Mouse (Mus musculus) urinary bladder, postnatal 10 days (tissue): ENCODE results near the gene Gria1.

Source experiments
- DNase-seq: peaks from one replicate; pipeline ENCODE4 v3.0.0; 2022; ENCODE audit warnings: low spot score

The Gria1 gene

DNA sequence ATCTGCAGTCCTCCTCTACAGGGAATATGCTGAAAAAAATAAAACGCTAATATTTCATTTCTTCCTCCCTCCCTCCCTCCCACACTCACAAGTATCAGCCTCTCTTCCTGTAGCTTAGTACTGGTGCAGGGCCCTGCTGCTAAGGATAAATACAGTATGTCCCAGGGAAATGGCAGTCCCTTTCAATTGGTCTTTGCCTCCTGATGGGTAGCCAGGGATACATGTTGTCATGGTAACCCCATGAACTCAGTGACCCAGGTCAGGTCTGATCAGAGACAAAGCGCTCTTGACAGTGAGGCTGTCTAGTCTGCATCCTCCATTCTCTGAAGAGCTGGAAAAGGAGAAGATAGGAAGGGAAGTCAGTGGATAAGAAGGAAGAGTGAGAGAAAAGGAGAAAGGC, 287.1 kb downstream of the Gria1 start:
- DNase-seq = no peak

DNA sequence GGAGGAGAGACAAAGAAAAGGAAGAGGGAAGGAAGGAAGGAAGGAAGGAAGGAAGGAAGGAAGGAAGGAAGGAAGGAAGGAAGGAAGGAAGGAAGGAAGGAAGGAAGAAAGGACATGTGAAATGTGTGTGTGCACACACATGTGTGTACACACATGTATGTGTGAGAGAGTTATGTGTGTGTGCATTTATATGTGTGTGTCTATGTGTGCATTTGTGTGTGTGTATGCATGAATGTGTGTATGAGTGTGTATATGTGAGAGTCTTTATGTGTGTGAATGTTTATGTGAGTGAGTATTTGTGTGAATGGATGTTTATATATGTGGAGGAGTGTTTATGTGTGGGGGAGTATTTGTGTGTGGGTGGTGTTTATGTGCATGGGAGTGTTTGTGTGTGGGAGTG, 287.5 kb downstream of the Gria1 start:
- DNase-seq = no peak

GRCm38 (mm10) chr11:57303602-57304001, 292.4 kb downstream of the Gria1 start:
- DNase-seq = no peak

DNA sequence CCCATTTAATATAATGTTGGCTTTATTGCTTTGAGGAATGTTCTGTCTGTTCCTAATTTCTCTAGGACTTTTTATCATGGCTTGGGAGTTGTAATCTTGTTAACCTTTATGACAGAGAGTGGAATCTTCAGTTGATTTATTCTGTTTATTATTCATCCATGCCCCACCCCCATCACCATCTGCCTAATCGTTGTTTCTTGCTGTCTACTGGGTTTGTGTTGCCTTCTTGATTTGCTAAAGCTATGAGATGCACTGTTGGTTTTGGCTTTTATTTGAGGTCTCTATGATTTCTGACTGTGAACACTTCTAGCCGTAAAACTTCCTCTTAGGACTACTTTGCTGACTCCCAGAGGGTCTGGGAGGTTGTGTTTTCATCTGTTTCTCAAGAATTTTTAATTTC, 294.9 kb downstream of the Gria1 start:
- no peak for DNase-seq

DNA sequence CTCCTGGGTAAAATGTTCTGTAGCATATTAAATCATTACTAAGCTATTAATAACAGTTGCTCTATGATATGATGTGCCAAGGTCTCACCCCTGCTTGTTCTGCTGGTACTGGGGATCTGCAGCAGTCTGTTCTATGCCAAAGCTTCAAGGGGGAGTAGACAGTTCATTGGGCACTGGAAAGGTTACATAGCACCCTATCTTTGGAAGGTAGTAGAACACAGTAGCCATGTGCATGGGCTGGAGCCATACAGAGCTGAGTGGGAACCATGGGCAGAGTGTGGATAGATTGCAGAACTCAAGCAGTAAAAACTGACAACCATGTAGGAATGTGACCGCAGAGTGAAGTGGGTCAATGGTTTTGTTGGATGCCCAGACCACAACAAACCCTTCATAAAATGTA, 295.7 kb downstream of the Gria1 start:
- no peak for DNase-seq

GRCm38 (mm10) chr11:57317063-57317462, 305.9 kb downstream of the Gria1 start:
- DNase-seq = no peak

- DNase-seq = no peak
Observed at GRCm38 (mm10) chr11:57317478-57317877, 306.3 kb downstream of the Gria1 start.

DNA sequence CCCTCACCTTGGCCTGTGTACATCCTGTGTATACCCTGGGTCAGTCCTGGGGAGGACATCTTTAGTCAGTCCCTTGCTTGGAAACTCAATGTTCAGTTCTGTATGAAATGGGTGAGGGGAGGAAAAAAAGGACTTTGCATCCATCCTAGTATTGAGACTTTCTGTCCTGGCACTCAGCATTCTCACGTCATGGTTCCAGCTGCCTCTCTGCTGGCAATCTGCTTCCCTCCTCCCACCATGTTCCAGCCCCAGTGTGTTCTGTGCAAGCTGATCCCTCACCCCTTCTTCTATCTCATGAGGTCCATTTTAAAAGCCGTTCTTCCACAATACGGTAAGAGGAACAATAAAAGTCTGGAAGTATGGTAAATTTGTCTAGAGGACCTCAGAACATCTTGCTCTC, 308.2 kb downstream of the Gria1 start:
- no peak for DNase-seq

GRCm38 (mm10) chr11:57324099-57324498, 312.9 kb downstream of the Gria1 start:
- DNase-seq = no peak
